Mouse (Mus musculus) cerebellum, postnatal 10 days (tissue): ENCODE measurements around the gene Tnk1.

Experiments used
- DNase-seq, 2 experiments: peaks; one replicate each; pipeline ENCODE4 v3.0.0; 2021; ENCODE audit warnings: mixed read lengths in 2 of 2

Tnk1 gene

GRCm38 (mm10) chr11:69858113-69858998 lies at the start of gene Tnk1:
Gene Tnk1, minus strand, starts transcription at chr11:69858730.
- DNase-seq, result no peak

GRCm38 (mm10) chr11:69904311-69904710 lies 45.8 kb upstream of the Tnk1 start:
- no peak for DNase-seq

- DNase-seq, result no peak
Observed at GRCm38 (mm10) chr11:69902972-69903371, 44.4 kb upstream of the Tnk1 start.

GRCm38 (mm10) chr11:69901993-69902392 lies 43.5 kb upstream of the Tnk1 start:
- peak in 1 of 2 experiments; percentile 74 for DNase-seq

GRCm38 (mm10) chr11:69901406-69901846 lies 42.9 kb upstream of the Tnk1 start:
- peak; percentile 94 to 97 for DNase-seq

- peak; percentile 92 to 94 for DNase-seq
Observed at GRCm38 (mm10) chr11:69900471-69901405, 42.2 kb upstream of the Tnk1 start, which contains the start of the genes 2810408A11Rik and Neurl4. Gene 2810408A11Rik, minus strand, starts transcription at chr11:69900987. Gene Neurl4, plus strand, starts transcription at chr11:69901072.

- DNase-seq, result peak; percentile 29 to 40
Observed at GRCm38 (mm10) chr11:69899870-69900269, 41.3 kb upstream of the Tnk1 start.

GRCm38 (mm10) chr11:69895291-69895690 lies 36.8 kb upstream of the Tnk1 start, which contains the start of gene Acap1:
Gene Acap1, minus strand, starts transcription at chr11:69895539.
- no peak for DNase-seq

GRCm38 (mm10) chr11:69894671-69895070 lies 36.1 kb upstream of the Tnk1 start:
- DNase-seq, result no peak

- DNase-seq, result peak; percentile 52 to 64
Observed at GRCm38 (mm10) chr11:69891482-69891881, 33.0 kb upstream of the Tnk1 start.

- DNase-seq, result no peak
Observed at GRCm38 (mm10) chr11:69886907-69887635, 28.5 kb upstream of the Tnk1 start.

GRCm38 (mm10) chr11:69884663-69885062 lies 26.1 kb upstream of the Tnk1 start:
- no peak for DNase-seq

GRCm38 (mm10) chr11:69884240-69884639 lies 25.7 kb upstream of the Tnk1 start:
- DNase-seq, result no peak

- no peak for DNase-seq
Observed at GRCm38 (mm10) chr11:69883527-69884151, 25.1 kb upstream of the Tnk1 start.

- peak; percentile 50 to 61 for DNase-seq
Observed at GRCm38 (mm10) chr11:69883066-69883465, 24.5 kb upstream of the Tnk1 start.

- DNase-seq, result peak in 1 of 2 experiments; percentile 30
Observed at GRCm38 (mm10) chr11:69881787-69882670, 23.5 kb upstream of the Tnk1 start.

- DNase-seq, result peak; percentile 80 to 87
Observed at GRCm38 (mm10) chr11:69880853-69881603, 22.5 kb upstream of the Tnk1 start, which contains the start of gene Kctd11. Gene Kctd11, minus strand, starts transcription at chr11:69881406.

GRCm38 (mm10) chr11:69880506-69880852 lies 21.9 kb upstream of the Tnk1 start:
- peak; percentile 77 to 81 for DNase-seq

GRCm38 (mm10) chr11:69879711-69880110 lies 21.2 kb upstream of the Tnk1 start:
- peak in 1 of 2 experiments; percentile 18 for DNase-seq

GRCm38 (mm10) chr11:69878952-69879351 lies 20.4 kb upstream of the Tnk1 start:
- no peak for DNase-seq
